Comparison of ENCODE assay signal across 23 mouse cellular contexts in genomic region chr4:141625774-141626550, GRCm38 (mm10). TPM values are rescaled to one million over a fixed set of nuclear protein-coding genes. Genes with fewer than 3 reads are reported as not detected.
DNase-seq lines count a peak whose midpoint lies in the region; ATAC-seq and TF ChIP-seq lines count a peak whose summit lies in the region.
"Had no signal": no experiment of that assay in that cellular context is flagged by ENCODE, and none has a peak within 500 bp of the region (broad histone marks: within the 10 kb centered on the region; RNA-seq: fewer than 3 reads in every experiment).

No protein-coding gene starts in this region.

- 0 out of 2 replicates have a peak overlapping the region, but pooled peaks have one; percentile 20 for H3K27ac ChIP-seq in forebrain, embryonic 10.5 days
- no peak overlapping the region for H3K27ac ChIP-seq in forebrain, embryonic 14.5 days (ENCODE audit: low read depth, low read length)
- peak overlapping the region; percentile 42; the same call in 1 of the 2 replicates for H3K27ac ChIP-seq in hindbrain, embryonic 10.5 days
- no peak overlapping the region for H3K27ac ChIP-seq in hindbrain, embryonic 12.5 days
- H3K27ac ChIP-seq in spleen, adult 2 months (ENCODE audit: insufficient read depth, low read length), result peak overlapping the region; percentile 84
- H3K27ac ChIP-seq: forebrain, embryonic 13.5 days; gastrocnemius, adult 2 months; heart, embryonic 13.5 days; hindbrain, embryonic 15.5 days had no signal

- no peak for DNase-seq in forebrain, embryonic 10.5 days (ENCODE audit: extremely low spot score, low spot score)
- DNase-seq in forebrain, embryonic 14.5 days (ENCODE audit: low spot score), result no peak
- no peak for DNase-seq in hindbrain, embryonic 10.5 days (ENCODE audit: low spot score)
- DNase-seq in spleen, adult 2 months (ENCODE audit: low read depth in 1 of 2, low spot score in 2 of 2), result no peak
- DNase-seq in spleen, postnatal 14 days (ENCODE audit: low spot score in 2 of 2), result no peak
- no peak for DNase-seq in MN1 (ENCODE audit: low spot score)
- DNase-seq: cerebellum, adult 18-20 months; cerebellum, adult 9-10 months; forebrain, postnatal 0 days; gastrocnemius, adult 2 months; gastrocnemius, postnatal 14 days had no signal

- no peak overlapping the region for H3K9ac ChIP-seq in forebrain, embryonic 14.5 days (ENCODE audit: low read length)
- no peak overlapping the region for H3K9ac ChIP-seq in hindbrain, embryonic 12.5 days
- H3K9ac ChIP-seq: embryonic facial prominence, embryonic 13.5 days; forebrain, embryonic 13.5 days; forebrain, postnatal 0 days; heart, embryonic 13.5 days; hindbrain, embryonic 15.5 days had no signal

- H3K36me3 ChIP-seq in forebrain, embryonic 10.5 days (replicated peaks), result peaks cover 61% of the 10 kb centered on the region
- H3K36me3 ChIP-seq in forebrain, embryonic 14.5 days (ENCODE audit: control insufficient read depth, insufficient read depth, low read length), result peaks cover 54% of the 10 kb centered on the region
- H3K36me3 ChIP-seq in hindbrain, embryonic 10.5 days, result peaks cover 61% of the 10 kb centered on the region
- peaks cover 57% of the 10 kb centered on the region for H3K36me3 ChIP-seq in hindbrain, embryonic 12.5 days
- H3K36me3 ChIP-seq in spleen, adult 2 months (ENCODE audit: control insufficient read depth, insufficient read depth, low read length), result peaks cover 27% of the 10 kb centered on the region

- TF ChIP-seq CTCF in spleen, adult 2 months (IDR thresholded peaks at IDR 0.05; ENCODE audit: extremely low read depth, insufficient read depth, insufficient read length, insufficient replicate concordance), result no peak

- 90% methylated on average over 16 of the region's 16 CpGs for WGBS in forebrain, embryonic 10.5 days
- 92% methylated on average over 16 of the region's 16 CpGs for WGBS in forebrain, embryonic 14.5 days
- 88% methylated on average over 16 of the region's 16 CpGs for WGBS in hindbrain, embryonic 10.5 days
- WGBS in hindbrain, embryonic 12.5 days, result 93% methylated on average over 16 of the region's 16 CpGs
- 94% methylated on average over 16 of the region's 16 CpGs for WGBS in spleen, adult 2 months

- H3K27me3 ChIP-seq in forebrain, embryonic 10.5 days (ENCODE audit: poor library complexity, severe bottlenecking), result no peaks in the 10 kb centered on the region
- no peaks in the 10 kb centered on the region for H3K27me3 ChIP-seq in forebrain, embryonic 14.5 days (replicated peaks; ENCODE audit: control insufficient read depth, insufficient read depth, low read length)
- no peaks in the 10 kb centered on the region for H3K27me3 ChIP-seq in hindbrain, embryonic 10.5 days (ENCODE audit: insufficient read depth, poor library complexity, severe bottlenecking)
- H3K27me3 ChIP-seq in hindbrain, embryonic 12.5 days, result no peaks in the 10 kb centered on the region
- H3K27me3 ChIP-seq in spleen, adult 2 months (ENCODE audit: control insufficient read depth, insufficient read depth, low read length), result no peaks in the 10 kb centered on the region
- H3K27me3 ChIP-seq: embryonic facial prominence, embryonic 13.5 days; forebrain, embryonic 13.5 days; heart, embryonic 13.5 days; hindbrain, embryonic 15.5 days; Patski had no signal

- H3K9me3 ChIP-seq in forebrain, embryonic 10.5 days, result no peaks in the 10 kb centered on the region
- H3K9me3 ChIP-seq in forebrain, embryonic 14.5 days (replicated peaks; ENCODE audit: control insufficient read depth, low read length), result no peaks in the 10 kb centered on the region
- no peaks in the 10 kb centered on the region for H3K9me3 ChIP-seq in hindbrain, embryonic 10.5 days
- no peaks in the 10 kb centered on the region for H3K9me3 ChIP-seq in hindbrain, embryonic 12.5 days (replicated peaks)
- H3K9me3 ChIP-seq: embryonic facial prominence, embryonic 13.5 days; forebrain, embryonic 13.5 days; heart, embryonic 10.5 days; heart, embryonic 13.5 days; hindbrain, embryonic 15.5 days had no signal

- H3K4me2 ChIP-seq in forebrain, embryonic 14.5 days (ENCODE audit: low read length), result no peak overlapping the region
- H3K4me2 ChIP-seq in hindbrain, embryonic 12.5 days (replicated peaks), result no peak overlapping the region
- H3K4me2 ChIP-seq: embryonic facial prominence, embryonic 13.5 days; forebrain, embryonic 13.5 days; heart, embryonic 13.5 days; hindbrain, embryonic 15.5 days had no signal

- ATAC-seq in forebrain, embryonic 14.5 days, result no peak
- no peak for ATAC-seq in hindbrain, embryonic 12.5 days (ENCODE audit: low FRiP score)
- ATAC-seq: forebrain, embryonic 13.5 days; forebrain, postnatal 0 days; intestine, embryonic 16.5 days had no signal

- TF ChIP-seq POLR2A in spleen, adult 2 months (IDR thresholded peaks at IDR 0.05; ENCODE audit: low read depth, low read length), result no peak

- peaks cover 20% of the 10 kb centered on the region for H3K4me1 ChIP-seq in forebrain, embryonic 10.5 days
- H3K4me1 ChIP-seq in forebrain, embryonic 14.5 days (ENCODE audit: control insufficient read depth, insufficient read depth, low read length), result no peaks in the 10 kb centered on the region
- H3K4me1 ChIP-seq in hindbrain, embryonic 10.5 days (replicated peaks), result peaks cover 17% of the 10 kb centered on the region
- H3K4me1 ChIP-seq in hindbrain, embryonic 12.5 days, result 0 out of 2 replicates have a peak, but pooled peaks cover 4% of the 10 kb centered on the region
- peaks cover 5% of the 10 kb centered on the region; the same call in 1 of the 2 replicates for H3K4me1 ChIP-seq in spleen, adult 2 months (ENCODE audit: control insufficient read depth, insufficient read depth, insufficient read length)
- H3K4me1 ChIP-seq: embryonic facial prominence, embryonic 13.5 days; forebrain, embryonic 13.5 days; hindbrain, embryonic 15.5 days had no signal

- no peak overlapping the region for H3K4me3 ChIP-seq in forebrain, embryonic 10.5 days
- H3K4me3 ChIP-seq in forebrain, embryonic 14.5 days (ENCODE audit: low read depth, low read length), result no peak overlapping the region
- H3K4me3 ChIP-seq in hindbrain, embryonic 10.5 days, result no peak overlapping the region
- no peak overlapping the region for H3K4me3 ChIP-seq in hindbrain, embryonic 12.5 days
- no peak overlapping the region for H3K4me3 ChIP-seq in spleen, adult 2 months (ENCODE audit: extremely low read depth, insufficient read depth, insufficient read length)
- H3K4me3 ChIP-seq: embryonic facial prominence, embryonic 13.5 days; erythroblast, embryonic 14.5 days; forebrain, embryonic 13.5 days; gastrocnemius, adult 2 months; heart, embryonic 10.5 days; heart, embryonic 13.5 days; hindbrain, embryonic 15.5 days had no signal

RNA-seq across cellular contexts. Expression of gene Slc25a34, which starts 2.3 kb away (rescaled TPM):
- polyA plus RNA-seq in forebrain, embryonic 10.5 days (2016; fragmentation: Nextera tagmentation; extraction: Ambion mirVana), result not detected in 2 replicates
- polyA plus RNA-seq in forebrain, embryonic 14.5 days (2014; fragmentation: Nextera tagmentation; extraction: Ambion mirVana), result 0.07 TPM in 1 of 2 replicates, not detected in the other
- 0.10 TPM in 1 of 2 replicates, not detected in the other for polyA plus RNA-seq in hindbrain, embryonic 10.5 days (2016; fragmentation: Nextera tagmentation; extraction: Ambion mirVana)
- polyA plus RNA-seq in hindbrain, embryonic 12.5 days (2016; fragmentation: Nextera tagmentation; extraction: Ambion mirVana), result not detected in 2 replicates
- 0.34 and 0.43 TPM in 2 replicates for polyA plus RNA-seq in spleen, adult 2 months (2012; rRNA removed)
- polyA plus RNA-seq: embryonic facial prominence, embryonic 13.5 days; erythroblast, embryonic 14.5 days; hindbrain, embryonic 11.5 days had no signal

RNA-seq across cellular contexts. Expression of gene Tmem82, which starts 7.5 kb away (rescaled TPM):
- 0.86 and 1.0 TPM in 2 replicates for polyA plus RNA-seq in forebrain, embryonic 10.5 days (2016; fragmentation: Nextera tagmentation; extraction: Ambion mirVana)
- polyA plus RNA-seq in forebrain, embryonic 14.5 days (2014; fragmentation: Nextera tagmentation; extraction: Ambion mirVana), result 0.12 TPM in 1 of 2 replicates, not detected in the other
- 1.2 and 1.5 TPM in 2 replicates for polyA plus RNA-seq in hindbrain, embryonic 10.5 days (2016; fragmentation: Nextera tagmentation; extraction: Ambion mirVana)
- 0.29 and 0.50 TPM in 2 replicates for polyA plus RNA-seq in hindbrain, embryonic 12.5 days (2016; fragmentation: Nextera tagmentation; extraction: Ambion mirVana)
- polyA plus RNA-seq in spleen, adult 2 months (2012; rRNA removed), result 0.56 and 0.86 TPM in 2 replicates

RNA-seq across cellular contexts. Expression of gene Fblim1, which starts 20.1 kb away (rescaled TPM):
- polyA plus RNA-seq in forebrain, embryonic 10.5 days (2016; fragmentation: Nextera tagmentation; extraction: Ambion mirVana), result 23.2 and 30.1 TPM in 2 replicates
- polyA plus RNA-seq in forebrain, embryonic 14.5 days (2014; fragmentation: Nextera tagmentation; extraction: Ambion mirVana), result 15.1 and 19.7 TPM in 2 replicates
- polyA plus RNA-seq in hindbrain, embryonic 10.5 days (2016; fragmentation: Nextera tagmentation; extraction: Ambion mirVana), result 33.7 and 34.4 TPM in 2 replicates
- polyA plus RNA-seq in hindbrain, embryonic 12.5 days (2016; fragmentation: Nextera tagmentation; extraction: Ambion mirVana), result 49.1 and 57.9 TPM in 2 replicates
- 8.4 and 10.1 TPM in 2 replicates for polyA plus RNA-seq in spleen, adult 2 months (2012; rRNA removed)

RNA-seq across cellular contexts. Expression of gene Plekhm2, which starts 38.7 kb away (rescaled TPM):
- 4.0 and 4.4 TPM in 2 replicates for polyA plus RNA-seq in forebrain, embryonic 10.5 days (2016; fragmentation: Nextera tagmentation; extraction: Ambion mirVana)
- polyA plus RNA-seq in forebrain, embryonic 14.5 days (2014; fragmentation: Nextera tagmentation; extraction: Ambion mirVana), result 3.6 and 3.9 TPM in 2 replicates
- 5.0 and 5.4 TPM in 2 replicates for polyA plus RNA-seq in hindbrain, embryonic 10.5 days (2016; fragmentation: Nextera tagmentation; extraction: Ambion mirVana)
- polyA plus RNA-seq in hindbrain, embryonic 12.5 days (2016; fragmentation: Nextera tagmentation; extraction: Ambion mirVana), result 6.3 and 7.6 TPM in 2 replicates
- polyA plus RNA-seq in spleen, adult 2 months (2012; rRNA removed), result 48.1 and 51.6 TPM in 2 replicates

RNA-seq across cellular contexts. Expression of gene Rsc1a1, which starts 59.4 kb away (rescaled TPM):
- polyA plus RNA-seq in forebrain, embryonic 10.5 days (2016; fragmentation: Nextera tagmentation; extraction: Ambion mirVana), result 2.5 and 3.8 TPM in 2 replicates
- polyA plus RNA-seq in forebrain, embryonic 14.5 days (2014; fragmentation: Nextera tagmentation; extraction: Ambion mirVana), result 2.5 TPM in 1 of 2 replicates, not detected in the other
- polyA plus RNA-seq in hindbrain, embryonic 10.5 days (2016; fragmentation: Nextera tagmentation; extraction: Ambion mirVana), result 2.9 TPM in 1 of 2 replicates, not detected in the other
- polyA plus RNA-seq in hindbrain, embryonic 12.5 days (2016; fragmentation: Nextera tagmentation; extraction: Ambion mirVana), result 0.43 TPM in 1 of 2 replicates, not detected in the other
- 4.4 and 9.2 TPM in 2 replicates for polyA plus RNA-seq in spleen, adult 2 months (2012; rRNA removed)
- polyA plus RNA-seq: embryonic facial prominence, embryonic 13.5 days; heart, embryonic 16.5 days; inflammation-experienced regulatory T-cells, adult 6 months; intestine, embryonic 16.5 days had no signal

Comparison
In these comparisons a context has a peak if more than half of its experiments do, and no peak if none do; other contexts are left out.
1. H3K27ac ChIP-seq: peak in forebrain, embryonic 10.5 days (single experiment), hindbrain, embryonic 10.5 days (single experiment) and spleen, adult 2 months (single experiment); none in forebrain, embryonic 14.5 days (single experiment) and hindbrain, embryonic 12.5 days (single experiment).